8 mouse cellular contexts compared by ENCODE assay signal in genomic region chr7:79392860-79393513, GRCm38 (mm10). TPM values are rescaled to one million over a fixed set of nuclear protein-coding genes. Genes with fewer than 3 reads are reported as not detected.
DNase-seq lines count a peak whose midpoint lies in the region; ATAC-seq and TF ChIP-seq lines count a peak whose summit lies in the region.

No protein-coding gene starts in this region.

- H3K4me3 ChIP-seq in kidney, embryonic 16.5 days (ENCODE audit: low read length), result peak overlapping the region; percentile 75
- peak overlapping the region; percentile 51 for H3K4me3 ChIP-seq in hindbrain, embryonic 11.5 days (ENCODE audit: low read depth, low read length)

- H3K27ac ChIP-seq in kidney, embryonic 16.5 days (ENCODE audit: low read length), result no peak overlapping the region
- no peak overlapping the region for H3K27ac ChIP-seq in hindbrain, embryonic 11.5 days (ENCODE audit: low read depth, low read length)

- no peaks in the 10 kb centered on the region for H3K27me3 ChIP-seq in kidney, embryonic 16.5 days (ENCODE audit: insufficient read depth, low read length)
- no peaks in the 10 kb centered on the region for H3K27me3 ChIP-seq in hindbrain, embryonic 11.5 days (ENCODE audit: control insufficient read depth, insufficient read depth, low read length)

- no peaks in the 10 kb centered on the region for H3K9me3 ChIP-seq in kidney, embryonic 16.5 days (ENCODE audit: low read length)
- H3K9me3 ChIP-seq in hindbrain, embryonic 11.5 days (ENCODE audit: control insufficient read depth, low read length), result no peaks in the 10 kb centered on the region

- WGBS in kidney, embryonic 16.5 days, result 54% methylated on average over 9 of the region's 9 CpGs
- 64% methylated on average over 9 of the region's 9 CpGs for WGBS in hindbrain, embryonic 11.5 days

- no peaks in the 10 kb centered on the region for H3K36me3 ChIP-seq in kidney, embryonic 16.5 days (ENCODE audit: insufficient read depth, low read length)
- no peaks in the 10 kb centered on the region for H3K36me3 ChIP-seq in hindbrain, embryonic 11.5 days (ENCODE audit: control insufficient read depth, insufficient read depth, low read length)

- H3K4me1 ChIP-seq in kidney, embryonic 16.5 days (ENCODE audit: insufficient read depth, low read length), result peaks cover 7% of the 10 kb centered on the region
- no peaks in the 10 kb centered on the region for H3K4me1 ChIP-seq in hindbrain, embryonic 11.5 days (replicated peaks; ENCODE audit: control insufficient read depth, insufficient read depth, low read length)

- no peak for TF ChIP-seq POLR2A in brain, embryonic 14.5 days (IDR thresholded peaks at IDR 0.05; ENCODE audit: borderline replicate concordance, extremely low read depth, insufficient read depth, insufficient read length, poor library complexity, severe bottlenecking)

- peak; percentile 11; the same call in 1 of the 2 replicates for TF ChIP-seq CTCF in brain, embryonic 14.5 days (IDR thresholded peaks at IDR 0.05; ENCODE audit: borderline replicate concordance, extremely low read depth, insufficient read depth, insufficient read length)

- ATAC-seq in kidney, embryonic 16.5 days (ENCODE audit: low FRiP score, low TSS enrichment), result peak; percentile 31; the same call in 1 of the 2 replicates
- peak; percentile 6; the same call in 1 of the 2 replicates for ATAC-seq in hindbrain, embryonic 11.5 days (ENCODE audit: low FRiP score)
- ATAC-seq in megakaryocyte-erythroid progenitor cell, adult 5-6 weeks (replicated peaks; ENCODE audit: low FRiP score, low TSS enrichment, poor library complexity, severe bottlenecking), result peak; percentile 83

- H3K4me2 ChIP-seq in kidney, embryonic 16.5 days (replicated peaks; ENCODE audit: low read depth, low read length), result peak overlapping the region; percentile 89
- H3K4me2 ChIP-seq in hindbrain, embryonic 11.5 days (replicated peaks; ENCODE audit: low read depth, low read length), result peak overlapping the region; percentile 85

- H3K9ac ChIP-seq in kidney, embryonic 16.5 days (replicated peaks; ENCODE audit: low read length), result no peak overlapping the region; the same call in 1 of the 2 replicates
- no peak overlapping the region; the same call in 1 of the 2 replicates for H3K9ac ChIP-seq in hindbrain, embryonic 11.5 days (ENCODE audit: low read depth, low read length)

- no peak for DNase-seq in kidney, adult 9 months
- DNase-seq in brain, embryonic 14.5 days (ENCODE audit: low read depth), result no peak
- DNase-seq in hindbrain, embryonic 11.5 days (ENCODE audit: low spot score), result no peak
- DNase-seq in thymus, postnatal 25 days, result peak; percentile 24
- no peak for DNase-seq in cerebellum, adult 9-10 months
- no peak for DNase-seq in cerebellum, adult 11 months

RNA-seq across cellular contexts. Expression of gene Fanci, which starts 1.3 kb away (rescaled TPM):
- polyA plus RNA-seq in kidney, embryonic 16.5 days (2015; fragmentation: Nextera tagmentation; extraction: Ambion mirVana), result 11.9 and 12.2 TPM in 2 replicates
- 3.2 and 4.6 TPM in 2 replicates for polyA plus RNA-seq in brain, embryonic 14.5 days (2012; rRNA removed)
- 11.7 and 16.5 TPM in 2 replicates for polyA plus RNA-seq in hindbrain, embryonic 11.5 days (2014; fragmentation: Nextera tagmentation; extraction: Ambion mirVana)
- 19.0 and 19.5 TPM in 2 replicates for total RNA-seq in megakaryocyte-erythroid progenitor cell, adult 5-6 weeks (2014; fragmentation: Nextera tagmentation)
- 25.3 and 25.6 TPM in 2 replicates for total RNA-seq in megakaryocyte-erythroid progenitor cell, adult 5-6 weeks (2017)

RNA-seq across cellular contexts. Expression of gene Rlbp1, which starts 6.1 kb away (rescaled TPM):
- 0.51 TPM in 2 replicates for polyA plus RNA-seq in kidney, embryonic 16.5 days (2015; fragmentation: Nextera tagmentation; extraction: Ambion mirVana)
- 26.1 and 47.4 TPM in 2 replicates for polyA plus RNA-seq in brain, embryonic 14.5 days (2012; rRNA removed)
- polyA plus RNA-seq in hindbrain, embryonic 11.5 days (2014; fragmentation: Nextera tagmentation; extraction: Ambion mirVana), result 0.40 and 0.93 TPM in 2 replicates
- 1.9 TPM in 1 of 2 replicates, not detected in the other for total RNA-seq in megakaryocyte-erythroid progenitor cell, adult 5-6 weeks (2014; fragmentation: Nextera tagmentation)
- total RNA-seq in megakaryocyte-erythroid progenitor cell, adult 5-6 weeks (2017), result not detected in 2 replicates

Comparison
In these comparisons a context has a peak if more than half of its experiments do, and no peak if none do; other contexts are left out.
1. ATAC-seq: peak in every context shown above with its lines; median percentile 83 in megakaryocyte-erythroid progenitor cell, adult 5-6 weeks; 31 in kidney, embryonic 16.5 days; 6 in hindbrain, embryonic 11.5 days.
2. RNA of gene Rlbp1, which starts 6.1 kb away (polyA plus RNA-seq): 26.1 to 47.4 TPM in brain, embryonic 14.5 days; 0.51 TPM in kidney, embryonic 16.5 days and 0.40 to 0.93 TPM in hindbrain, embryonic 11.5 days; every median in the first group is over 10 times any median in the second.